In the genomic region with DNA sequence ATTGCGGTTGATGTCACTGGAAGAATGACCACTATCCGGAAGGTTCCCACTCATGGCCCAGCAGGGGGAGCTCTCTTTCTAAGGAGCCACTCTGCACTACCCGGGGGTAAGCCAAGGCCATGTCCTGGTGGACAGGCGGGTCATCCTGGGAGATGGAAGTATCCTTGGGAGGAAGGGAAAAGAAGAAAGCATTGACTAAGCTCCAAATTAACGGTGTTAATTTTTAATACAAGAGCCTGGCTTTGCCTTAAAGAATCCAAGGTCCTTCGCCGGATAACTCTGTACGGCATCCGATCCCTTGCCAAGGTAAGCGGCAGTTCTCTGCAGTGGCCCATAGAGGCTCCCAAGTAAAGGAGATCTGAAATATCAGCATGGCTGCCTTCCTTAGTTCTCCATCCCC, we compare ENCODE assay signal across 8 mouse cellular contexts. TPM values are rescaled to one million over a fixed set of nuclear protein-coding genes. Genes with fewer than 3 reads are reported as not detected.
DNase-seq lines count a peak whose midpoint lies in the region; ATAC-seq lines count a peak whose summit lies in the region.

No protein-coding gene starts in this region.

- H3K27ac ChIP-seq in hindbrain, embryonic 11.5 days (ENCODE audit: low read depth, low read length) = no peak overlapping the region

- H3K4me3 ChIP-seq in hindbrain, embryonic 11.5 days (ENCODE audit: low read depth, low read length) = no peak overlapping the region

- no peaks in the 10 kb centered on the region for H3K4me1 ChIP-seq in hindbrain, embryonic 11.5 days (replicated peaks; ENCODE audit: control insufficient read depth, insufficient read depth, low read length)

- DNase-seq in R1 (ENCODE audit: low read depth, low spot score) = peak; percentile 81
- peak; percentile 87 for DNase-seq in cerebellum, adult 9-11 months
- DNase-seq in frontal cortex, adult 2 months (ENCODE audit: extremely low spot score in 1 of 2, low spot score in 1 of 2) = peak; percentile 16 to 79
- DNase-seq in hindbrain, embryonic 11.5 days (ENCODE audit: low spot score) = peak; percentile 74
- DNase-seq in layer of hippocampus, postnatal 14 days (ENCODE audit: low spot score in 2 of 2) = peak; percentile 43 to 68
- peak; percentile 61 to 73 for DNase-seq in lung, postnatal 4 days
- DNase-seq in right cerebral cortex, postnatal 10 days (ENCODE audit: low spot score in 2 of 2) = peak; percentile 48 to 76

- no peaks in the 10 kb centered on the region for H3K27me3 ChIP-seq in hindbrain, embryonic 11.5 days (ENCODE audit: control insufficient read depth, insufficient read depth, low read length)

- H3K4me2 ChIP-seq in hindbrain, embryonic 11.5 days (replicated peaks; ENCODE audit: low read depth, low read length) = no peak overlapping the region

- no peak overlapping the region for H3K9ac ChIP-seq in hindbrain, embryonic 11.5 days (ENCODE audit: low read depth, low read length)

- no peaks in the 10 kb centered on the region for H3K36me3 ChIP-seq in hindbrain, embryonic 11.5 days (ENCODE audit: control insufficient read depth, insufficient read depth, low read length)

- H3K9me3 ChIP-seq in hindbrain, embryonic 11.5 days (ENCODE audit: control insufficient read depth, low read length) = no peaks in the 10 kb centered on the region

- ATAC-seq in hindbrain, embryonic 11.5 days (ENCODE audit: low FRiP score) = no peak
- ATAC-seq in inflammation-experienced regulatory T-cells, adult 6 months = no peak

- WGBS in hindbrain, embryonic 11.5 days = 50% methylated on average over 10 of the region's 10 CpGs

RNA-seq across cellular contexts. Expression of gene Tial1, which starts 12.8 kb away (rescaled TPM):
- 137 and 147 TPM in 2 replicates for polyA plus RNA-seq in frontal cortex, adult 2 months (2012; rRNA removed)
- 42.0 and 50.4 TPM in 2 replicates for polyA plus RNA-seq in hindbrain, embryonic 11.5 days (2014; fragmentation: Nextera tagmentation; extraction: Ambion mirVana)
- total RNA-seq in layer of hippocampus, postnatal 14 days (2021) = 100 to 1,000 TPM; 105 to 113 TPM
- 10 to 100 TPM; 29.1 to 55.1 (median 33.0) TPM for polyA plus RNA-seq in inflammation-experienced regulatory T-cells, adult 6 months (2017; shearing (Covaris generic))

RNA-seq across cellular contexts. Expression of gene Bag3, which starts 49.1 kb away (rescaled TPM):
- 6.3 and 8.0 TPM in 2 replicates for polyA plus RNA-seq in frontal cortex, adult 2 months (2012; rRNA removed)
- 4.3 and 5.6 TPM in 2 replicates for polyA plus RNA-seq in hindbrain, embryonic 11.5 days (2014; fragmentation: Nextera tagmentation; extraction: Ambion mirVana)
- 10 to 100 TPM in 1 of 2 experiments, 1 to 10 TPM in 1; 8.9 to 10.3 TPM for total RNA-seq in layer of hippocampus, postnatal 14 days (2021)
- 10 to 100 TPM; 10.3 to 12.7 (median 10.4) TPM for polyA plus RNA-seq in inflammation-experienced regulatory T-cells, adult 6 months (2017; shearing (Covaris generic))

RNA-seq across cellular contexts. Expression of gene Rgs10, which starts 55.8 kb away (rescaled TPM):
- polyA plus RNA-seq in frontal cortex, adult 2 months (2012; rRNA removed) = 64.0 and 67.7 TPM in 2 replicates
- polyA plus RNA-seq in hindbrain, embryonic 11.5 days (2014; fragmentation: Nextera tagmentation; extraction: Ambion mirVana) = 12.4 TPM in 2 replicates
- 10 to 100 TPM; 46.5 to 55.4 TPM for total RNA-seq in layer of hippocampus, postnatal 14 days (2021)
- 100 to 1,000 TPM in 2 of 3 experiments, 10 to 100 TPM in 1; 53.2 to 448 (median 275) TPM for polyA plus RNA-seq in inflammation-experienced regulatory T-cells, adult 6 months (2017; shearing (Covaris generic))
